Mouse (Mus musculus) hindbrain, embryonic 12.5 days (tissue): ENCODE data around the gene Igf2r. TPM values are rescaled to one million over a fixed set of nuclear protein-coding genes. Genes with fewer than 3 reads are reported as not detected.
A peak's percentile ranks its signal among the peaks of the same experiment; 100 is the strongest.

Experiments
- ATAC-seq: fragments of 200-750 bp; cut with Nextera tagmentation; 2 replicates; pipeline ENCODE4 v1.8.0; 2017; ENCODE audit warnings: moderate TSS enrichment; ENCODE audit not compliant: low FRiP score
- H3K27ac ChIP-seq: fragments of 300-500 bp; sonication (generic); 2 replicates; pipeline ENCODE4 v1.5.1; 2016; ENCODE audit warnings: mild to moderate bottlenecking
- H3K27me3 ChIP-seq: fragments of 300-500 bp; sonication (generic); 2 replicates; pipeline ENCODE4 v1.6.1; 2016; ENCODE audit warnings: mild to moderate bottlenecking
- H3K36me3 ChIP-seq: fragments of 300-500 bp; sonication (generic); 2 replicates; pipeline ENCODE4 v1.6.1; 2016; ENCODE audit warnings: mild to moderate bottlenecking
- H3K4me1 ChIP-seq: fragments of 300-500 bp; sonication (generic); 2 replicates; pipeline ENCODE4 v1.6.1; 2016
- H3K4me2 ChIP-seq: fragments of 300-500 bp; sonication (generic); replicated peaks from 2 replicates; pipeline ENCODE4 v1.6.1; 2016; ENCODE audit warnings: mild to moderate bottlenecking
- H3K4me3 ChIP-seq: fragments of 300-500 bp; sonication (generic); 2 replicates; pipeline ENCODE4 v1.5.1; 2016; ENCODE audit warnings: mild to moderate bottlenecking
- H3K9ac ChIP-seq: fragments of 300-500 bp; sonication (generic); 2 replicates; pipeline ENCODE4 v1.6.1; 2016; ENCODE audit warnings: mild to moderate bottlenecking, moderate library complexity
- H3K9me3 ChIP-seq: fragments of 300-500 bp; sonication (generic); replicated peaks from 2 replicates; pipeline ENCODE4 v1.6.1; 2016; ENCODE audit warnings: mild to moderate bottlenecking
- WGBS: fragments of 180-500 bp; shearing (Covaris S2); methylation state at CpG from one replicate; pipeline ENCODE4 v1.1.7; 2016; 5-methylcytosine and 5-hydroxymethylcytosine counted together
- polyA plus RNA-seq: library from polyadenylated mRNA; unstranded; fragments of >200 nt; fragmentation: Nextera tagmentation; extraction: Ambion mirVana; gene quantifications from 2 replicates; pipeline ENCODE4 v1.2.1, GENCODE M21; 2016

The Igf2r gene
- 27.5 and 30.4 TPM in 2 replicates for polyA plus RNA-seq

DNA sequence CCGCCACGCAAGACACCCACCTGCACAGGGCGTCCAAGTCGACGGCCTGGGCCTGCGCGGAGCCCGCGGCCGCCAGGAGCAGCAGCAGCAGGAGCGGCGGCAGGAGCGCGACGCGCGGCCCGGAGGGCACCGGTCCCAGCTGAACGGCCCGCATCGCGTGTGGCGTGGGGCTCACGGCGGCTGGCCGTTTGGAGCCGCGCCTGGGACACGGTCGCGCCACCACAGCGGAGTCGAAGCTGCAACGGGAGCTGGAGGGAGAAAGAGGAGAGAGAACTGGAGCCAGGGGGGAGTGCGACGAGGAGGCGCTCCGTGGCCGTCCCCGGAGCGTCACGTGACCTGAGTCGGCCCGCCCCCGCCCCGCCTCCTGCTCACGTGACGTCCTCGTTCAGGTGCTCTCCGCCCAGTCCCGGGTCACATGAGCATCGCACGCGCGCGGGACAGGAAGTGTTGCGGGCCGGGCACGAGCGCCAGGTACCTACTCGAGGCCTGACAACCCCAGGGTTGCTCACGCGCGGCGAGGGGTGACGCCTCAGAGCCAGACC, at the start of gene Igf2r:
TSS of gene Igf2r (minus strand) at position 285 of the 542 bp plus-strand sequence.
- H3K9ac ChIP-seq = peak within 1 kb of the TSS; percentile 68
- H3K4me3 ChIP-seq = peak within 1 kb of the TSS; percentile 53
- H3K4me1 ChIP-seq = peaks cover 33% of the 10 kb centered on the region
- peak within 1 kb of the TSS; percentile 71 for H3K4me2 ChIP-seq
- ATAC-seq = peak; percentile 92
- no peaks in the 10 kb centered on the region for H3K9me3 ChIP-seq
- peak within 1 kb of the TSS; percentile 24 for H3K27ac ChIP-seq
- WGBS = 9% methylated on average over 53 of the region's 67 CpGs
- H3K27me3 ChIP-seq = no peaks in the 10 kb centered on the region
- H3K36me3 ChIP-seq = no peaks in the 10 kb centered on the region

DNA sequence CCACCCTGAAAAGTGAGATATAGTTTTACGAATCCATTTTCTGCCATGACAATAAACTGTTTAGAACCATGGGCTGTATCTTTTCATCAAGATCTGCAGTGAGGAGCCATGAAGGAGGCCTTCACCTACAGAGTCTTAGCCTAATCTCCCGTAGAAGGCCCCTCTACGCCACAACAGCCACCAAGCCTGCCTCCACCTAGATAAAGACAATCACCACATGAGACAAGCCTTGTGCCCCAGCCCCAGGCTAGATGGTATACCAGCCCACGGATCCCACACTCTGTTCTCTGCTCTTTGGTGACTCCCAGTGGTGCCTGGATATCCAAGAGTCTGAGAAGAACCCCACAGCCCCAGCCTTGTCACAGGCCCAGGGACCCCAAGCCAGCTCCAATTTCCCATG, 46.4 kb upstream of the Igf2r start:
- Histone ChIP-seq H3K9ac (no peak overlapping the region), H3K4me1 (no peaks in the 10 kb centered on the region), H3K27ac (no peak overlapping the region), H3K27me3 (no peaks in the 10 kb centered on the region), H3K36me3 (0 out of 2 replicates have a peak, but pooled peaks cover 4% of the 10 kb centered on the region), H3K4me2 (no peak overlapping the region), H3K4me3 (no peak overlapping the region), H3K9me3 (peaks cover 7% of the 10 kb centered on the region; the same call in 1 of the 2 replicates)
- ATAC-seq = no peak
- WGBS = 90% methylated on average over 4 of the region's 4 CpGs

DNA sequence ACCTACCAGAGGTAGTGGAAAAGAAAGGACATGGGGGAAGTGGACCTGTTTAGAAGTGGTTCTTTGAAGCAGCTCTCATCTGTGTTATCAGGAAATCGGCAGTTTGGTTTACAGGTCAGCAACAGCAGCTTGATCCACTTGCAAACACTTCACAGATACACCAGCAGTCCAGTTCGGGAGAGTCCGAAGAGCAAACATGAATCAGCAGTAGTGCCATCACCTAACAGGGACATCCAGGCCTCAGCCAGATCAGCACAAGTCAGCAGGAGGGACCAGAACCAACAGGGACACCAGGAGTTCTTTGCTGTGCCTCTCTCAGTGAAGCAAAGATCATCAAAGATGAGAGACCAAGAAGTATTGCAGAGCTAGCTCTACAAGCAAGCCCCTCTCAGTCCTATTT, 45.0 kb upstream of the Igf2r start:
- no peak overlapping the region for H3K4me2 ChIP-seq
- no peaks in the 10 kb centered on the region for H3K36me3 ChIP-seq
- H3K9ac ChIP-seq = no peak overlapping the region
- H3K4me3 ChIP-seq = no peak overlapping the region
- ATAC-seq = no peak
- H3K4me1 ChIP-seq = peaks cover 4% of the 10 kb centered on the region; the same call in 1 of the 2 replicates
- no peak overlapping the region for H3K27ac ChIP-seq
- 0 out of 2 replicates have a peak, but pooled peaks cover 4% of the 10 kb centered on the region for H3K9me3 ChIP-seq
- 94% methylated on average over 3 of the region's 3 CpGs for WGBS
- H3K27me3 ChIP-seq = no peaks in the 10 kb centered on the region

DNA sequence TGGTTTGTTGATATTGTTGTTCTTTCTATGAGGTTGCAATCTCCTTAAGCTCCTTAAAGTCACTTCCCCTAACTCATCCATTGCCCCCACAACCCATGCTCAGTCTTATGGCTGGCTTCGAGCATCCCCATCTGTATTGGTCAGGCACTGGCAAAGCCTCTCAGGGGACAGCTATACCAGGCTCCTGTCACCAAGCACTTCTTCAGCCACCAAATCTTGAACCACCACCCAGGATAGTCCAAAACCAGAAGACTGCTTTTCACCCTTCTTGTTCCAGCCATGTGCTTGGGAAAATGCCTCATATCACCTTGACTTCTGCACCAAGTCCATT, 41.5 kb upstream of the Igf2r start:
- H3K9ac ChIP-seq = no peak overlapping the region
- H3K27ac ChIP-seq = no peak overlapping the region
- 96% methylated on average over 1 of the region's 1 CpGs for WGBS
- ATAC-seq = 0 out of 2 replicates have a peak, but pooled peaks have one; percentile 22
- no peak overlapping the region for H3K4me3 ChIP-seq
- H3K4me1 ChIP-seq = peaks cover 4% of the 10 kb centered on the region; the same call in 1 of the 2 replicates
- no peak overlapping the region for H3K4me2 ChIP-seq
- 0 out of 2 replicates have a peak, but pooled peaks cover 4% of the 10 kb centered on the region for H3K9me3 ChIP-seq
- no peaks in the 10 kb centered on the region for H3K27me3 ChIP-seq
- no peaks in the 10 kb centered on the region for H3K36me3 ChIP-seq

- Histone ChIP-seq H3K4me3 (no peak overlapping the region), H3K27ac (no peak overlapping the region), H3K27me3 (no peaks in the 10 kb centered on the region), H3K36me3 (no peaks in the 10 kb centered on the region), H3K9me3 (0 out of 2 replicates have a peak, but pooled peaks cover 4% of the 10 kb centered on the region), H3K4me1 (peaks cover 4% of the 10 kb centered on the region; the same call in 1 of the 2 replicates), H3K9ac (no peak overlapping the region), H3K4me2 (no peak overlapping the region)
- peak; percentile 85 for ATAC-seq
- 28% methylated on average over 14 of the region's 14 CpGs for WGBS
These were observed 40.9 kb upstream of the Igf2r start for GRCm38 (mm10) chr17:12810103-12810972.

- no peak overlapping the region for H3K27ac ChIP-seq
- 0 out of 2 replicates have a peak, but pooled peaks cover 4% of the 10 kb centered on the region for H3K9me3 ChIP-seq
- no peaks in the 10 kb centered on the region for H3K36me3 ChIP-seq
- no peak for ATAC-seq
- H3K4me2 ChIP-seq = no peak overlapping the region
- WGBS = 91% methylated on average over 6 of the region's 6 CpGs
- no peaks in the 10 kb centered on the region for H3K27me3 ChIP-seq
- H3K4me3 ChIP-seq = no peak overlapping the region
- peaks cover 4% of the 10 kb centered on the region; the same call in 1 of the 2 replicates for H3K4me1 ChIP-seq
- H3K9ac ChIP-seq = no peak overlapping the region
These were observed 39.4 kb upstream of the Igf2r start for GRCm38 (mm10) chr17:12808851-12809250.

DNA sequence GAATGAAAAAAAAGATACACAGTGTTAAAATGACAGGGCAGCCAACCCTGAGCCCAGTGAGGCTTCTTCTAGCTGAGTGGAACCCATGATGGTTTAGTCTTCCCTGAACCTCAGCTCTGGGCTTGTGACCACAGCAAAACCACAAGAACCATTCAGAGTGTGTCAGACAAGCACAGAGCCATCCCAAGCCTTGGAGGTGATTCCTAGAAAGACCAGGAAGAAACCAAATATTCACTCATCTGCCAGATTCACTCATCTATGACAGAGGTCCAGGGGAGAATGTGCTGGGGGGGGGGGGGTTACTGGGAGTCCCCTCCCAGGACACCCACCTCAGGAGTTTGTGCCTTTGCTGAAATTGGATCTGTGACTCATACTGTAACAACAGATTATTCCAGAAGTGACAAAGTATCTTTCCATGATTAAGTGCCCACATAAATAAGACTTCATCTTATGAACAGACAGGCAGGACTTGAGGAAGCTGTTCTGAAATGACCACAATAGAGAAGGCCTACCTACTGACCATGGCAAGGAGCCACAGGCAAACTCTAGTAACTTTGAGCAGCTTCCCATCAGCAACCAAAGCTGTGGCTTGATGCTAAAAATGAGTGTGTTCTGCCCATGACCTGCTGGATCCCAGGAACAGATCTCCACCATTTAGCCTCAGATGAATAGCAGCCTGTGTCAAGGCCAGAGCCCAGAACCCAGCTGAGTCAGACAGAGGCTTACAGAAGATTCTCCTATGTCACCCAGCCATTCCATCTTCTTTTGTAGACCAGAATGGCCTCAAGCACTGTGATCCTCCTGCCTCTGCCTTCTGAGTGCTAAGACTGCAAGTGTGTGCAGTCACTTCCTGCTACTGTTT, 35.4 kb upstream of the Igf2r start:
- no peaks in the 10 kb centered on the region for H3K9me3 ChIP-seq
- no peak overlapping the region for H3K4me3 ChIP-seq
- no peaks in the 10 kb centered on the region for H3K27me3 ChIP-seq
- H3K9ac ChIP-seq = no peak overlapping the region
- ATAC-seq = no peak
- no peak overlapping the region for H3K27ac ChIP-seq
- no peaks in the 10 kb centered on the region for H3K36me3 ChIP-seq
- H3K4me1 ChIP-seq = no peaks in the 10 kb centered on the region
- H3K4me2 ChIP-seq = no peak overlapping the region

- Histone ChIP-seq H3K9ac (no peak overlapping the region), H3K4me1 (no peaks in the 10 kb centered on the region), H3K4me3 (no peak overlapping the region), H3K36me3 (no peaks in the 10 kb centered on the region), H3K27me3 (no peaks in the 10 kb centered on the region), H3K4me2 (no peak overlapping the region), H3K9me3 (no peaks in the 10 kb centered on the region), H3K27ac (no peak overlapping the region)
- ATAC-seq = no peak
- 47% methylated on average over 9 of the region's 9 CpGs for WGBS
These were observed 32.5 kb upstream of the Igf2r start for GRCm38 (mm10) chr17:12801861-12802540.

DNA sequence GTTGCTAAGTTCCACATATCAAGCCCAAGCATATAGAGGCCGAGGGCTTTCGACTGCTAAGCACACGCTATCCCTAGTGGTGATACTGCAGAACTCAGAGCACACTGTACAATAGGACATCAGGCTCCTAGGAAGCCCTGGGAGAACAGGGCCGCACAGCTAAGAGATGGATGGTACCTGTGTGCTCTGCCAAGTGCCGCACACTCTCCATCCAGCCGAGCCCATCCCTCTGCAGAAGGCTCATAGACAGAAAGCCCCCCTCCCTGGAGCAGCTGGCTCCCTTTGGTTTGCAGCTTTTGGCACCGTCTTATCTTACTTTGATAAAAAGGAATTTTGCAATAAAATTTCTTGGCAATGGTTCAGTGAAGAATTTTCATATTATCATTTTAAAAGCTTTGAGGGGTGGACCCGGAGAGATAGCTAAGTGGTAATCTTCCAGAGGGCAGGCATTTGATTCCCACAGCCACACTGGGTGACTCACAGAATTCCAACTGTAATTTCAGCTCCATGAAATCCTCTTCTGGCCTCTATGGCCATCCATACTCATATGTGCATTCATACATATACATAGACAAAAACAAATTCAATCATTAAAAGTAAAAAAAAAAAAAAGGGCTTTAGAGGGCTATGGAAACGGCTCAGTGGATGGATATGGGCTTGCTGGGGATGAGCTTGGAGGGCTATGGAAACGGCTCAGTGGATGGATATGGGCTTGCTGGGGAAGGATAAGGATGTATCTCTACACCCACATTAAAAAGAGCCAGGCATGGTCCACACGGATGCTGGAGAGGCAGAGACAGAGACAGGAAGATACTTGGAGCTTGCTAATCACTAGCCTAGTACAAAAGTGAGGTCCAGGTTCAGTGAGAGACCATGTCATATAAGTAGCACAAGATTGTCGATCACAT, 30.2 kb upstream of the Igf2r start:
- Histone ChIP-seq H3K9me3 (no peaks in the 10 kb centered on the region), H3K27me3 (no peaks in the 10 kb centered on the region), H3K4me2 (no peak overlapping the region), H3K4me1 (no peaks in the 10 kb centered on the region), H3K4me3 (no peak overlapping the region), H3K9ac (no peak overlapping the region), H3K27ac (no peak overlapping the region), H3K36me3 (no peaks in the 10 kb centered on the region)
- 89% methylated on average over 12 of the region's 12 CpGs for WGBS
- no peak for ATAC-seq

DNA sequence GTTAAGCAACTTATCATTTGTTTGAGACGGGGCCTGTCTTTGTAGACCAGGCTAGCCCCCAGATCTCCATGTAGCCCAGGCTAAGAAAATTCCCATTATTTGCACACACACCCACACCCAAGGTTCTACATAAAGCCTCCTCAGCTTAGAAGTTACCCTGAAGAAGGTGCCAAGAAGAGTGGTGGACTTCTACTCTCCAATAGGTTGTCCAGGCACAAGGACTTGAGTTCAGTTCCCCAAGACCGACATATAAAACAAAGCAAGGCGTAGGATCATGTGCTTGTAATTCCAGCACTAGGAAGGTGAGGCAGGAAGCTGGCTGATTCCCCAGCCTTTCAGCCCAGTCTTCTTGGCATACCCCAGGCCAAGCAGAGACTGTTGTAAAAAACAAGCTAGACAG, 29.1 kb upstream of the Igf2r start:
- Histone ChIP-seq H3K27ac (no peak overlapping the region), H3K9me3 (no peaks in the 10 kb centered on the region), H3K4me3 (no peak overlapping the region), H3K4me1 (peaks cover 4% of the 10 kb centered on the region; the same call in 1 of the 2 replicates), H3K36me3 (no peaks in the 10 kb centered on the region), H3K4me2 (no peak overlapping the region), H3K9ac (no peak overlapping the region), H3K27me3 (no peaks in the 10 kb centered on the region)
- 90% methylated on average over 3 of the region's 3 CpGs for WGBS
- ATAC-seq = no peak

DNA sequence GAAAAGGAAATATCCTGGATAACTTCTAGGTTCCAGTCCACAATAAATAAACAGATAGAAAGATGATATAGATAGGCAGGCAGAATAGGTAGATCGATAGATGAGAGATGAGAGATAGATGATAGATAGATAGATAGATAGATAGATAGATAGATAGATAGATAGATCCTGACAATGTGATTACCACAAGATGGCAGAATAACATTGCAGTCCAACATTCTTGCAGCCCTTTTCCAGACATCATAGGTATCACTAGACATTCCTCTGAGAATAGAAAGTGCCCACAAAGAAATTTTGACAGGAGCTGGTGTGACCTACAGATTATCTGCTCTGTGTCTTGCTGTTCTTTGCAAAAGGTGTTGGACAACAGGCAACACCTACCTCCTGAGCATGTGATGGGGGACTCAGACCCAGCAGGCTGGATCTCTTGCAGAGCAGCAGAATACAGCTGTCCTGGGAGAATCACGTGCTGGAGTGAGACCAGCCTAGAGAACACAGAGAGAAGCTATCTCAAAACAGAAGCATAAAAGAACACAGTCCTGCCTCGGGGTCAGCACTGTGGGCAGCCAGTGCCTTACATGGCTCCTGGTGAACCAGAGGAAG, 28.1 kb upstream of the Igf2r start:
- no peak overlapping the region for H3K27ac ChIP-seq
- 79% methylated on average over 3 of the region's 3 CpGs for WGBS
- no peak overlapping the region for H3K4me3 ChIP-seq
- H3K4me2 ChIP-seq = no peak overlapping the region
- no peak for ATAC-seq
- peaks cover 4% of the 10 kb centered on the region; the same call in 1 of the 2 replicates for H3K4me1 ChIP-seq
- H3K36me3 ChIP-seq = no peaks in the 10 kb centered on the region
- no peaks in the 10 kb centered on the region for H3K27me3 ChIP-seq
- no peaks in the 10 kb centered on the region for H3K9me3 ChIP-seq
- no peak overlapping the region for H3K9ac ChIP-seq
